Mouse (Mus musculus): ENCODE measurements around the gene 4930432M17Rik. TPM values are rescaled to one million over a fixed set of nuclear protein-coding genes. Genes with fewer than 3 reads are reported as not detected.

The 4930432M17Rik gene
- not detected for polyA plus RNA-seq (2014; fragmentation: Illumina TruSeq; extraction: RNeasy Lipid Tissue Mini Kit (QIAGEN cat#74804); ENCODE audit: low replicate concordance)

DNA sequence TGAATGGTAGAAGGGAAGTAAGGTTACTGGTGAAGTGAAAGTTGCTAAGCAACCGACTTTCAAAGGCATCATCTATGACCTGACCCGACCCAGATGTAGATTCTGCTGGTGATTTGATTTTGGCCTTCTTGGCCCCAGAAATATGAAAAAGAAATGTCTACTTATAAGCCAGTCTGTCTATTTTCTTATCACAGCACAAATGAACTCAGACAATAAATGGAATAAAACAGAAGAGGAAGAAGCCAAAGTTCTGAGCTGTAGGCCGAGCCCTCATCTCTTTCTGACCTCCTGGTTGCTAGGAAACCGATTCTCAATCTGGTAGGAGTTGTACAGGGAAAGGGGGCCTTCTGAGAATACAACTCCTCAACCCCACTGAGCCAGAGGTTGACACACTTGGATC, at the start of gene 4930432M17Rik:
TSS of gene 4930432M17Rik (plus strand) at position 301 of the 400 bp plus-strand sequence.

DNA sequence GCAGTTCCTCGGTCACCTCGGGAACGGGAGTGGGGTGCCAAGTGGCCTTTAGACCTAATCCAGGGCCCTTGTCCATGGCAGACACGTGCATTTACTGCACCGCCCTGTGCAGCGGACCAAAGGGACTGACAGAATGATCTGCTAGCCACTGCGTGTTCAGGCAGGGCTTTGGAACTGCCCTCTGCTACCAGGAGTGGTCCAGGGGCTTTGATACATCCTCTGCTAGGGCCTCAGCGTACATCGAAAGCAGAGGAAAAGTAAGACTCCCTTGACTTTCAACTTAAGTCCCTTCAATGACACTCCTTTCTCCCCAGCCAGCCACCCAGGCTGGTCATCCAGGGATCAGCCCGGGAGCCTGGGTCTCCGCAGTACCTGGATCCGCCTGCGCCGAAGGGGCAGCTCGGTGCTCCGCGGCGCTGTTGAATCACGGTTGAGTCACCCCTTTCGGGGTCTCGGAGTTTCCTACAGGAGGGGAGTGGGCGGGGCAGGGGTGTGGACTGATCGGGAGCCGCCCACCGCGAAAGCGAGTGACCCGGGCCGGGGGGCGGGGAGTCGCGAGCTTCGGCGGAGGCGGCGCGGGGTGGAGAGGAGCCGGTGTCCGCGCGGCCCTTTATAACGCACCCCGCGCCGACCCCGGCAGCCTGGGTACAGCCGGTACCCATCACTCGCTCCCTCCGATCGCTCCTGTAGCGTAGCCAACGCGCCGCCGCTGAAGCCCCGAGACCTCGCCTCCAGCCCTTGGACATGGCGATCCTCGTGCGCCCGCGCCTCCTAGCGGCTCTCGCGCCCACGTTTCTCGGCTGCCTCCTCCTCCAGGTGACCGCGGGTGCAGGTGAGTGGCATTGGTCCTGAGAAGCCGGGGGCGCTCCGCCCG, 52.6 kb downstream of the 4930432M17Rik start, which contains the start of gene F3:
TSS of gene F3 (plus strand) at position 567 of the 874 bp plus-strand sequence.

Other genes starting within 250 kb of the 4930432M17Rik start
- 85.6 TPM for gene Cnn3, start 244.3 kb upstream of the 4930432M17Rik start, polyA plus RNA-seq (2014; fragmentation: Illumina TruSeq; extraction: RNeasy Lipid Tissue Mini Kit (QIAGEN cat#74804); ENCODE audit: low replicate concordance)
- gene Slc44a3, start 138.4 kb upstream of the 4930432M17Rik start, polyA plus RNA-seq (2014; fragmentation: Illumina TruSeq; extraction: RNeasy Lipid Tissue Mini Kit (QIAGEN cat#74804); ENCODE audit: low replicate concordance): 95.5 TPM
- gene F3, start 52.8 kb downstream of the 4930432M17Rik start, polyA plus RNA-seq (2014; fragmentation: Illumina TruSeq; extraction: RNeasy Lipid Tissue Mini Kit (QIAGEN cat#74804); ENCODE audit: low replicate concordance): 29.7 TPM
- 555 TPM for gene Abcd3, start 144.5 kb downstream of the 4930432M17Rik start, polyA plus RNA-seq (2014; fragmentation: Illumina TruSeq; extraction: RNeasy Lipid Tissue Mini Kit (QIAGEN cat#74804); ENCODE audit: low replicate concordance)